Mouse (Mus musculus): ENCODE results near the gene Sfpq. TPM values are rescaled to one million over a fixed set of nuclear protein-coding genes. Genes with fewer than 3 reads are reported as not detected.

The Sfpq gene
- polyA plus RNA-seq (2012; rRNA removed) = 187 and 196 TPM in 2 replicates

DNA sequence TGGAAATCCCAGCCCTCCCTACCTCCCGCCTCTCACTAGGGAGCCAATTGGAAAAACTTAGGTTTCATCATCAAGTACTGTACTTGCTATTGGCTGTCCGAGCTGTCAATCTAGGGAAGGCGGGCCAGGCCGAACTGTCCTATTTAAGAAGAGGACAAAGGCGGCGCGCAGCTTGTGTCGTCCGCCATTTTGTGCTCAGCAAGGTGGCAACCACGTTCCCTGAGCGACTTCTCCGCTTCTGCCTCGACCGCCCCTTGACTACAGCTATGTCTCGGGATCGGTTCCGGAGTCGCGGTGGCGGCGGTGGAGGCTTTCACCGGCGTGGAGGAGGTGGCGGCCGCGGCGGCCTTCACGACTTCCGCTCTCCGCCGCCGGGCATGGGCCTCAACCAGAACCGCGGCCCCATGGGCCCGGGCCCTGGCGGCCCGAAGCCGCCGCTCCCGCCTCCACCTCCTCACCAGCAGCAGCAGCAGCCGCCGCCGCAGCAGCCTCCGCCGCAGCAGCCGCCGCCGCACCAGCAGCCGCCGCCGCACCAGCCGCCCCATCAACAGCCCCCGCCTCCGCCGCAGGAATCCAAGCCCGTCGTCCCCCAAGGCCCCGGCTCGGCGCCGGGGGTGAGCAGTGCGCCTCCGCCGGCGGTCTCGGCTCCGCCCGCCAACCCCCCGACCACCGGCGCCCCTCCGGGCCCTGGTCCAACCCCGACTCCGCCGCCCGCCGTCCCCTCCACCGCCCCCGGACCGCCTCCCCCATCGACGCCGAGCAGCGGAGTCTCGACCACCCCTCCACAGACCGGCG lies at the start of gene Sfpq:
Sfpq (plus strand) TSS at position 174 of the 795 bp plus-strand sequence.

DNA sequence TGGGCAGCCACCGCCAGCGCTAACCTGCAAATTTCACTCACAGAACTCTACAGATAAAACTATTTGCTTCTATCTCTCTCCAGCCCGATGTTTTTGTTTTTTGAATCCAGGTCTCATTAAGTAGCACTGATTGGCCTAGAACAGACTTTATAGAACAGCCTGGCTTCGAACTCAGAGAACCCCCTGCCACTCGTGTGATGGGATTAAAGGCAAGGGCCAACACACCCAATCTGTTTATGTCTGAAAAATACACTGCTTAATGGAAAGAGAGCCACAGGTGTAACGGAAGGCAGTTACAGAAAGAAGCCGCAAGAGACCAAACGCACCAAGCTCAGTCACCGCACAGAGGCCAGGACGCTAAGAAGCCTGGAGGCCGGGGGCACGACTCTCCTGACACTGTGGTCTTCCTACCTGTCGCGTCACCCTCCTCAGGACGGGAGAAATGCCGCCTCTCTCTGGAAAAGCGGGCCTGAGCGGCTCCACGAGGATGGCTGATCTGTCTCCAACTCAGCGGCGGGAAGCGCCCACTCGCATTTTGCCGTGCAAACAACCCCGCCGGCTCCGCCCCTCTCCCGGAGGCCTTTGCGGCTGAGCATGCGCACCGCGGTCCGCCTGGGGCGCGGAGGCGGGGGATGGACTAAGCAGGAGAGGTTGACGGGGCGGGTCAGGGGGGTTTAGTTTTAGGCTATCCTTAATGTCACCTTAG lies 39.6 kb downstream of the Sfpq start, which contains the start of gene Zmym1:
Zmym1 (minus strand) TSS at position 568 of the 706 bp plus-strand sequence.

DNA sequence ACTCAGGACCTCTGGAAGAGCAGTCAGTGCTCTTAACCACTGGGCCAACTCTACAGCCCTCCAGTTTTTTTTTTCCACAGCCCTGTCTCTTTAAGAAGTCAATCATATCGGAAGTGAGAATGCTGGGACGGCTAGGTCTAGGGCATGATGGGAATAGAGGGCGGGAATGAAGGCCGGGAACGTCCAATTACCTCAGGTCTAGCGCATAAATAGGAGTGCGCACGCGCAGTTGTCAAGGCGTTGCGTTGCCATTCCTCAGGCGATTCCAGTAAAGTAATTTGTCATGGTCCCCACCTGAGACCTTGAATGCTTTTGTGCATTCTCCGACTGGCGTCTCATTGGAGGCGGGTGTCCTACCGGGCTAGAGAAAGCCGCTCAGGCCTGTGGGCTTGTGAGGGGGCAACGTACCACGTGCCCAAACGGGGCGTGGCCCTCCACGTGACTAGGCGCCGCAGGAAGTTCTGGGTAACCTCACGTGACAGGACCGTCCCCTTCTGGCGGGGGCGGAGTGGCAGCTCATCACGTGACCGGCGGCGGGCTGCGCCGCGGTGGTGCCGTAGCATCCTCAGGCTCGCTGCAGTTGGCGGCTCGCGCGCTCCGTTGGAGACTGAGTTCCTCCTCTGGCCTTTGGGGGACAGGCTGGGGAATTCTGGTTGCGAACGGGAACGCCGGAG lies 55.9 kb downstream of the Sfpq start, which contains the start of gene Zmym6:
Zmym6 (plus strand) TSS at position 509 of the 674 bp plus-strand sequence.

Other genes with a start within 250 kb of the Sfpq start
- gene Zmym4, start 53.2 kb upstream of the Sfpq start, polyA plus RNA-seq (2012; rRNA removed) = 32.5 and 34.2 TPM in 2 replicates
- gene Zmym1, start 39.8 kb downstream of the Sfpq start, polyA plus RNA-seq (2012; rRNA removed) = 12.9 and 17.0 TPM in 2 replicates
- 52.7 and 57.3 TPM in 2 replicates for gene Zmym6, start 56.1 kb downstream of the Sfpq start, polyA plus RNA-seq (2012; rRNA removed)
- 17.5 and 17.9 TPM in 2 replicates for gene Tmem35b, start 102.4 kb downstream of the Sfpq start, polyA plus RNA-seq (2012; rRNA removed)
- 35.0 and 39.2 TPM in 2 replicates for gene Dlgap3, start 147.9 kb downstream of the Sfpq start, polyA plus RNA-seq (2012; rRNA removed)
- 33.4 and 34.3 TPM in 2 replicates for gene Smim12, start 222.5 kb downstream of the Sfpq start, polyA plus RNA-seq (2012; rRNA removed)

Data from central nervous system, embryonic 18 days (tissue).